Mouse (Mus musculus) kidney, postnatal 36 days (tissue): ENCODE measurements at regions not wholly inside any gene's neighbourhood (a gene's known extent, or its start where the extent isn't known, plus 50 kb on each side); places are given as distances from the start of the nearest gene placed in this dataset.

Experiments
- DNase-seq, 2 experiments: peaks; one replicate each; pipeline ENCODE4 v3.0.0; 2021 to 2022; ENCODE audit warnings: mixed read lengths in 2 of 2

DNA sequence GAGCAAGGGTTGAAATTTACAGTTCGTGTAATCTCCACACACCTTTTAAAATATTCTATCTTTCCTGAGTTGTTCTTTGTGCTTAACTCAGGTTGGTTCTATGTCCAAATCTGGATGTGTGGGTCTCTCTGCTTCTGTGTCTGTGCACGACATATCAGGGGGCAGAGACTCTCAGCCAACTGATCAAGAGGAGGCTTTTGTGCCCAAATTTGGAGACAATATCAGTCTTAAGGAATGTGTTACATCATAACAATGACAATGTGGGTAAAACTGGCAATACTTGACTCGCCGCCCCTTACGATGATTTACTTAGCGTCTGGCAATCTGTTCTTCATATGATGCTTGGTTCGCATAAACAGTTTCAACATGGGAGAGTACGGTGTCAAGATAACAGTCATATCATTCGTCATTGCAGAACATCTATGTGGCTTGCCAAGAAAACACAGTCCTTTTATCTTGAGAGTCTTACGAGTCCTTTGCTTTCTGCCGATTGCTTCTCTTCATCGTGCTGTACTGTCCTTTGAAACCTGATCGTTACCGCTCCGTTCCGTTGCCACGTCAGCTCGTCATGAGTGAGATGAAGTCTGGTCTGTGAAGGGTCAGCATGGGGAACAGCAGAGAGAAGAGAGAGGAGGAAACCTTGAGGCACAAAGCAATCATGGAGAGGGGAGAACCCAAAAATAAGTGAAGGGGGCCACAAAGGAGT lies 2212.9 kb upstream of the Gm7489 start:
- no peak for DNase-seq

DNA sequence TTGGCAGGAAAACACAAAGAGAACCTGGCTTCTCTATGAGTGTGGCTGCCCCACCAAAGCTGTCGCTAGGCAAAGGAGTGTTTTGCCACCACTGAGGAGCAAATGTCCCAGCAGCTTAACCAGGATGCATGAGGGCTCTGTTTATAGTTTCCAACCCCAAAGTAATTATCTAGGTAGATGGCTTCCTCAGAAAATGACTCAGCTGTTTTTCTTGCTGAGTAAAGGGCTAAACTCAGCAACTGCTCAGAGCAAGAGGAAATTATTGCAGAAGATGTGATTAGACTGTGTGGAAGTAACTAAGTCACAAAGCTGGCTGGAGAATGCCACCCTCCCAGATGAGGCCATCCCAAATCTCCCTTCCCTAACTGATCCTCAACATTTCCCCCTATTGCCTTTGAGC lies 2211.2 kb upstream of the Gm7489 start:
- no peak for DNase-seq

DNA sequence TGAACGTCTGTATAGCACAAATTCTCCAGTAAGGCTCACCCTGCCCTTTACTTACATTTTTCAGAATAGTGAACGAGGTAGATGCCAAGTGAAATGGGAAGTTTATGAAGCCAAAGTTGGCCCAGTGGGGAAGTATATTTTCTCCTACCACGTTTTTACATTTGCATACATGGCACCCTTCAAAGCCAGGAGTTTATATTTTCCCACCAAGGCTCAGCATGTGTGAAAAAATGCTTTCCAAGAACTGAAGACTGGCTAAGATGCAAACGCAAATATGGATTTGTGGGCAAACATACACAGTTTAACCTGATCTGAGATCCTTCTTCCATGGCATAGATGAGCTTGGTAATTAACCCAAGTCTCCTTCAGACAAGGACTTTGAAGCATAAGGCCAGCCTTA lies 2209.4 kb upstream of the Gm7489 start:
- no peak for DNase-seq

DNA sequence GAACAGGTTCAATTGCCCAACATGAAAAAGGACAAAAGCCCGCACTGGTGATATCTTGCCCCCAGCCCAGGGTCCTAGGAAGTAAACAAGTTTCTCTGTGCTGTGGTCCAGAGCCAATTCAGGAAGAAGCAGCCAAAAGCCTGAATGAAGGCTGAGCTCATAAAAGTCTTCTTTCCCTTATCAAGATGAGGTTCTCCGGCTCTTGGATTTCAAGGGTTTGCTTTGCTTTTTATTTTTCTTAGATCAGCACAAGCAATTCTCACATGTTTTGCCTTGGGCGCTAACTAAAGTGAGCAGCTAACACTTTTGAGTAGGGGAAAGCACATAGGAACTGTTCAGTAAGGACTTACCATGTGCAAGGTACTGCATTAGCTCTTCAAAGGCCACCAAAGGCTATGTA lies 2208.0 kb upstream of the Gm7489 start:
- no peak for DNase-seq

DNA sequence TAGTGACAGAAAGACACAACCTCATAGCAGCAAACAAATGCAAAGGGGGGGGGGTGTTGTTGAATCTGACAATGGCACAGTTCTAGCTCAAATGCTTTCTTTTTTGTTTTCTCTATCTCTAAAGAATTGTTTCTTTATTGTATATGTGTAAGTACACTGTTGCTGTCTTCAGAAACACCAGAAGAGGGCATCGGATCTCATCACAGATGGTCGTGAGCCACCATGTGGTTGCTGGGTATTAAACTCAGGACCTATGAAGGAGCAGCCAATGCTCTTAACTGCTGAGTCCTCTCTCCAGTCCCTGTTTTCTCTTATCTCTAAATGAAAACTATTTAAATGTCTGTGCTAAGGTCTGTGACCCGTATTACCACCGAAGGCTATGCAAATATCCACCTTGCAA lies 2207.4 kb upstream of the Gm7489 start:
- no peak for DNase-seq

DNA sequence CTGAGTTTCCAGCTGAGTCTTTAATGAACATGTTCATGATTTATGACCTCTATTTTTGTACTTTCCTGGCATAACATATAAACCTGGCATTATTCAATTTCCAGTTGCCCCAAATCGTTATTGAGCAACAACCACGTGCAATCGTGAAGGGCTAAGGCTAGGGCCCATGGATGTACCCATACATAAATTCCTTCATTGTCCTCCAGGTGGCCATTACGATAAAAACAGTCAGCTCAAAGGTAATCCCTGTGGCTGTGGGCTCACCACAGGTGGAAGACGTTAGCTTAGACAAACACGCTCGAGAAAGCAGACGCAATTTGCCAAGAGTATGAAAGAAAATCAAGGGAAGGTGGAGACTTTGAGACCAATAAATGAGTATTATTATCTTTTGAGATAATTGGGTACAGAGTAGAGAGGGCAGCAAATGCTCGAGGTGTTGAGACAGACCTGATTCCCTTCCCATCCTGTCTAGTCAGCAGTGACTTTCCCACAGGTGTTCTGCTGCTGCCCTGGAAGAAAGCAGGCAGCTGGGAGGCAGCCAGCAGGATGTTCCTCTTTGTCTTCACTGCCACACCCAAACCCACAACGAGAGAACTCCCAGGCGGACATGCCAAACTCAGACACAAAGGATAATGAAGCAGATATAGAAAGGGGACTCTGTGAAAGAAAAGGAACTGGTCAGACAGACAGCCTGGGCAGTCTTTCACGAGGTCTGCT lies 2205.4 kb upstream of the Gm7489 start:
- DNase-seq = no peak

DNA sequence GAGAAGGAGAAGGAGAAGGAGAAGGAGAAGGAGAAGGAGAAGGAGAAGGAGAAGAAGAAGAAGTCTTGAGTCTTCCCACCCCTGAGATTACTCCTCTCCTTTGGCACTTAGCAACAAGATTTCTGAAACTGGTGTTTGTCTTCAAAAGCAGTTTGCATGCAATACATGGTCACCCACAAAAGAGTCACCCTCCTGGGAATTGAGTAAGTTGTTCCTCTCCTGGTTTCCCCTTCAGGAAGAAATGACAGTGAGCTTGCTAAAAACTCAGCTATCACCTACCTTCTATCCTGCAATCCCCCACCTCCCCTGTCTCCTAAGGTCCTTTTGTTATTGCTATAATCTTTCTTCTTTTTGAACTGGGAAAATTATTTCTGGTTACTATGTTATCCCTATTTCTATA lies 2204.2 kb upstream of the Gm7489 start:
- DNase-seq = no peak

DNA sequence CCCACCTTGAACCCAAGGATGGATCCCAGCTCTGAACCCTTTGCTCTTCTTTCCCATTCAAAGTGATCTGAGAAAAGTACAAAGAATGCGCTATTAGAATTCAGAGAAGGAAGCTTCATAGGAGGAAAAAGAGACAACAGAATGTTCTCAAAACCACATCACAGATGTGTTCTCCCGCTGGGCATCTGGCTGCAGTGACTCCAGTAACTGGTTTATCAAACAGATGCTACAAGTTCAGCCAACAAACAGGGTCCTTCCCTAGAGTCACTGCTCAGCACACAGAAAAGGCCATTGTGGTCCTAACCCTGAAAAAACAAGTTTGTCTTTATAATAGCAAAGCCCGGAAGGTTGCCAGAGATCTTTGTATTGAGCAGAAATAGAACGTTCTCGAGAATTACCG lies 2203.5 kb upstream of the Gm7489 start:
- no peak for DNase-seq

DNA sequence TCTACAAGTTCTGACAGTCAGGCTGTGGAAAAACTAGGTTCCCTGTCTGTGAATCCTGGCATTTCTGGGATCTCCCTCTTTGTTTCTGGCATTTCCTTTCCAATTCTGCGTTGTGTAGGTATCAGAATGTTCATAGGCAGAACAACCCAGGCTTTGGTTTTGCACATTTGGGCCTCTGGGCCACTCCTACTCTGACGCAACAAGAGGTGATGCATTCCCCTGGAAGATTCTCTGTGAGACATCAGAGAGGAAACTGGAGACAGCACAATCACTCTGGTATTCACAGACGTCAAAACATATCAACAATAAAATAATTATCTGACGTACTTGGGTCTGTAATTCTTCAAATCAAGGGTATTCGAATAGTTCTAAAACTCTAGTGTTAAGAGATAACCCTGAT lies 2202.4 kb upstream of the Gm7489 start:
- no peak for DNase-seq

DNA sequence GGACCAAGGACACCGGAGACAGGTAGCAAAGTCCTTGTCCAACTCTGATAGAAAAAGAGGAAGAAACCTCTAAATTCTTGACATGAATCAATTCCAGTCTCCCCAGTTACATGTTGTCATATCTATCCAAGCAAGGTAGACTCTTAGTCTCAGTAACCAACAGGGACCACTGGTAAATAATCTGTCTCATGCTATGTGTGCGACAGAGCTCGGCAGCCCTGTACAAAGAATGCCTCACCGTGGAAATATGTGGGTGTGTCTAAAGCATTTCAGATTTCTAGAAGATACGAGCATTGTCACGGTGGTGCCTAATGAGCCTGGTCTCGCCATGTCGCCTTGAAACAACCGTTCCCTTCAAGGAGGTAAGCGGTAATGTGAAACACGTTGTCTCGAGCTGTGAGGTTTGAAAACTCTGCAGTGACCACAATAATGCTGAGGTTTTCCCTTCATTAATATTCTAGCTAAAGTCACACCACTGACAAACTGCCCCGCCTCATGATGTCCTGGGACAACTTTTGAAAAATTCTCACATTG lies 2197.6 kb upstream of the Gm7489 start:
- DNase-seq = no peak

DNA sequence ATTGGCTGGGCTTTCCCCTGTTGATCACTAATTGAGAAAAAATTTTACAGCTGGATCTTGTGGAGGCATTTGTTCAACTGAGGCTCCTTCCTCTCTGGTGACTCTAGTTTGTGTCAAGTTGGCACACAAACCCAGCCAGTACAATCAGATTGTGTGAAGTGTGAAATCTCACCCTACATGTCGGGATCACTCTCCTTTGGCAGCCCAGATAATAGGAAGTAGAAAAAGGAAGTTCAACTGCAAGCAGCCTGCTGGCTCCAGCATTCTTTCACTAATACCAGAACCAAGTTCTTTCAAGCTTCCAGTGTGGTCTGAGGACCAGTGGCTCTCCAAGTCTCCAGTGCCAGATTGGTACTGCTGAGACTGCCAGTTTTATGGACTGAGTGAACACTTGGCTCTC lies 2195.2 kb upstream of the Gm7489 start:
- DNase-seq = no peak

DNA sequence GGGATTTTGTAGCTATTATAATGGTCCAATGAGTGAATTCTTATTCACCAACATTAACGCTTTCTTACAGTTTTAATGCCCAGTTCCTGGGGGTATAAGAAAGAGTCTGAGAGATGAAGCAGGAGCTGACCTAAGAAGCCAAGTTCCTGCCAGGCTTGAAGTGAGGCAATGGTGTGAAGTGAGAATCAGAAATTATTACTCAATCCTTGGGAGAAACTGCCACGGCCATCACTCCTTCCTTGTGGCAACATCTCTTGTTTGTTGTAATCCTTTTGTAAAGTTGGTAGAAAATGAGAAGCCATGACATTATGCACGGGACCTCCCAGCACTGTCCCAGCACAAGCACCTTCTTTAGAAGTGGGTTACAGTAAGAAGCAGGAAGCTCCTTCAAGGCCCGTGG lies 2192.0 kb upstream of the Gm7489 start:
- DNase-seq = no peak

DNA sequence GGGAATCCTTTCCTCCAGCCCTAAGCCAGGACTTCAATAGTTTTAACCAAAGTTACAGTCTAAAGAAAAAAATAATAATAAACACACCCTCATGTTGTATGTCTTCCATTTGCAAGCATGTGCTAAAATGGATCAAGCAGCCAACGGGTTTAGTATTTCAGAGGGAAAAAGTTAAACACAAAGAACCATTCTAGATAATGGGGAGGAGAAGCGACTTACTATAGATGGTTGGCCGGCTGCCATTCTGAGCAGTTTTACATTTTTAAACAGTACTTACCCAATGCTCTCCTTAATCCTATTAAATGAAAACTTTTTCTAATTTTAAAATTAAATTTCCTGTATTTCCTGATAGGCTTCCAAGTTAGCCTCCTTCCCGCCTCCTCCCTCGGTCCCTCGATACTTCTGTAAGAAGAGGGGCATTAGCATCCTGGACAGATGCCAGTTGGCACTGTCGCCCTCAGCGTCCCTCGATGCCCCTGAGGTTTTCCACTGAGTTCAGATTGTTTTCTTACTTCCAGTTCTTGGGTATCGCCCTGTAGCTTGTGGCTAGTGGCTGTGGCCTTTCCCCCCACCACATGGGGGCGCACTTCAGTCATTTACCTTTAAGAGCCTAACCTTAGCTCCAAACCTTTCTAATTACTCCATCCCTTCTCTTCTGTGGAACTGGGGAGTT lies 2188.2 kb upstream of the Gm7489 start:
- peak; percentile 13 to 77 for DNase-seq

DNA sequence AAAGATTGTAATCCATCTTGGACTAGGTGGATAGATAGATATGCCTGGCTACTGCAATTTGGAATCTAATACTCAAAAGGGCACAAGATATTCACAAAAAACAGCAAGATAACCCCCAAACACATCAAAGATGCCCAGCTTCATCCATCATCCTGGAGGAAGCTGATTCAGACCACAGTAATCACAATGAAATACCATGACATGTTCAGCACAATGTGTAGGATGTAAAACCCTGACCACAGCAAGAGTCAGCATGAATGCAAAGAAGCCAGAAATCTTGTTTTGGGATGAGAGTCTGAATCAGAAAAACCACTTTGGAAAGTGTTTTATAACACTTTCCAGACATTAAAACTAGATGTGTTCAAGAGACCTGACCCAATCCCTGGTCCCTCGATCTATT lies 2180.5 kb upstream of the Gm7489 start:
- no peak for DNase-seq

DNA sequence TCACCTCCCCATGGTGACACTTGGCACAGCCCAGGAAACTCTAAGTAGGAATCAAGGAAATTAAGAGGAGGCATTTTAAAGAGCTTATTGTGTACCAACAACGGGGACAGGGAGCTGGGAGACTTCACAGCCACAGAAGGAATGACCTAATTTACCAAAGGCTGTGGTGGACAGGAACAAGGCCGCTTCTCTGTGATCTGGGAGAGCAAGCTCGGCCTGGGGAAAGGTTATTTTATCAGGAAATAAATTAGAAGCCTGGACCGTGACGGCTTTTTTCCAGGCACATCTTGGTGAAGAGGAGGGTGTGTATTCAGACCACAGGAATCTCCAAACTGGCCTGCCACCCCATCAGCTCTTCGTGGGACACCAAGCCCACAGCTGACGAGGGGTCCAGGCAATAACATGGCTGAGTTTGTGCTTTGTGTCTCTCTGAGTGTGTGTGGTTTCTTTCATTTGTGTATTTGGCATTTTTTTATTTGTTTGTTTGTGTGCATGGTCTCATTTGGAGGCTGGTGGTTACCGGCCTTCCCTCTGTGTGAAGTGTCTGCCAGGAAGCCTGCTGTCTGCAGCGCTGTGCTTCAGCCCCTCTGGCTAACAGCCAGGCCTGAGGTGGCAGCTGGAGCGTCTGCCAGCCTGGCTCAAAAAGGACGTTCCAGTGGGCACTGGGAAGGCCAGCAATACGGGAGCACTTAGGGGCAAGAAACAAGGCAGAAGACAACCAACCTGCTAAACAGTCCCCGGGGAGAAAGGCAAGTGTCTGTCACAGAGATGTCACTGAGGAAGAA lies 2174.6 kb upstream of the Gm7489 start:
- DNase-seq = peak; percentile 17 to 69

DNA sequence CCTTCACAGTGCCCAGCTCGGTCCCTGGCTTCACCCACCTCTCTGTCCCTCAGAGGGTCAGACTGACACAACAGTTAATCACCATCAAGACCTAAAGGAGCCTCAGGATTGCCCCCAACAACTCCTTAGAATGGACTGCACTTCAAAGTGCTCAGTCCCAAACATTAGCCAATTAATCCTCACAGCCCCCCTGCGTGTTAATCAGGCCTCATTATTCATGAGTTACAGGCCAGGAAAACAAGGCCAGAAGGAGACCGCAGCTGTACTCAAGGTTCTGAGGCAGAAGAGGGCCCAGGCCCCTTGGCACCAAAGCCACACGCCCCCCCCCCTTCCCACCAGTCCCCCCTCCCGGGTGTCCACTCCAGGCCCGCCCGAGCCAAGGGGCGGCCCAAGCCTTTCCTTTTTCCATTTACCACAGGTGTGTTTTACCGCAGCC lies 2163.8 kb upstream of the Gm7489 start:
- DNase-seq = no peak

DNA sequence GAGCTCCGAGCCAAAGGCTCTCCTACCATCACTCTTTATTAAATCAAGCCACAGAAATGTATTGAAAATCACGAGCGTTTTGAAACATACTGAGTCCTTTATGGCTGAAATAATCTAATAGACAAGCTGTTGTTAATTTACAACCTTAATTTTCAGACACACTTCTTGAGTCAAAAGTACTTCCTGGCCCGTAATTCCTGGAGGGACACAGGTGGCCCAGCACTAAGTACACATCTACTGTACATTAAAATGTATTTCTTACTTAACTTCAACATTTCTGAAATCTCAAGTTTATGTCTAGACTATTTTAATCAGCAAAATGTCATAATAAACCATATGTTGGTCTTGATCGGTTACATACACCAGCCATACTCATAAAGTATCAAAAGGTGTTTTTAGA lies 2163.3 kb upstream of the Gm7489 start:
- DNase-seq = no peak

DNA sequence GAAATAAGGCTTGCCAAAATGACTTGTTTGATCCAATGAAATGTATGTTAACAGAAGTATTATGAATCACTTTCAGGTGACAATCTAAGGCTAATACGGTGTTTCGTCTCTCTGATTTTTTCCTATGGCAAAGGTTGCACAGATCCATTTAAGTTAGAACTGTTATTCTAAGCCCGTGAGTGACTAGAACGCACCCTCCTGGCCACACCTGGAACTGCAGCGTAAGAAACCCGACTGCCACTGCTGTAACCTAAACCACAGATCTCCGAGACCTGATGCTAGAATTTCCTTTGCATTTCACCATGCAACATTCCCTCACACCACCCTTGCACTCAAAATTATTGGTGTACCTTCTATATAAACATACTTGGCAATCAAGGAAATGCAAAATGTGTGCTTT lies 2160.6 kb upstream of the Gm7489 start:
- peak in 1 of 2 experiments; percentile 3 for DNase-seq

DNA sequence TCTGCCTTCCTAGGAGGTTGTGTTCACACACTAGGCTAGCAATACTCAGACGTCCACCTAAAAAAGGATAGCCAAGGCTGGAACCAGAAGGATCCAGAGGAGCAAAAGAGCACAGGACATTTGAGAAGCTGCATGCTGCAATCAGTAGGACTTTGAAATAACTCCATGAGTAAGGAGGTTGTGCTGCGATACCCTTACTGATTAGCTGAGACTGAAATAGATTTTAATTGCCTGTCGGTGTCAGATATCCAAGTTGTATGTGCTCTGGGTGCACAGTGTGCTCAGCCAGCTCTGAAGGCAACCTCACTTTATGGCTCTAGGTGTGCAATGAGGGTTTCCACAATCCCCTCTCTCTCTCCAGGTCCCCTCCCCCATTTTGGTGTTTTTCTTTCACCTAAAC lies 2159.2 kb upstream of the Gm7489 start:
- DNase-seq = no peak

DNA sequence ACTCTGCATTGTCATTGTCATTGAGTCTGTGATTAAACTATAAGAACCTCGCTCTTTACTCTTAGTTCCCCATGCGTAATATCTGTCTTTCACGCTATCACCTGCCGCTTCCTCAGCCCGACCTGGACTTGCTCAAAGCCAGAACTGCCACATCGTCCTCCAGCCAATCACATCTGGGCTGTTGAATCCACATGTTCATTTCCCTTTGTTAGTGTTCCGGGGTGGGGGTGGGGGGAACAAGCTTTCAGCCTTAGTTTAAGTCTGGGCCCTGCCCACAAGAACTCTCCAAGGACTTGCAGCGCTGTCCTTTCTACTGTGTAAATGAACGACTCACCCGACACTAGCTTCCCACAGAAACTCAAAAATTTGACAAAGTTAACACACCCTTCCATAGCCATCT lies 2154.6 kb upstream of the Gm7489 start:
- DNase-seq = no peak

DNA sequence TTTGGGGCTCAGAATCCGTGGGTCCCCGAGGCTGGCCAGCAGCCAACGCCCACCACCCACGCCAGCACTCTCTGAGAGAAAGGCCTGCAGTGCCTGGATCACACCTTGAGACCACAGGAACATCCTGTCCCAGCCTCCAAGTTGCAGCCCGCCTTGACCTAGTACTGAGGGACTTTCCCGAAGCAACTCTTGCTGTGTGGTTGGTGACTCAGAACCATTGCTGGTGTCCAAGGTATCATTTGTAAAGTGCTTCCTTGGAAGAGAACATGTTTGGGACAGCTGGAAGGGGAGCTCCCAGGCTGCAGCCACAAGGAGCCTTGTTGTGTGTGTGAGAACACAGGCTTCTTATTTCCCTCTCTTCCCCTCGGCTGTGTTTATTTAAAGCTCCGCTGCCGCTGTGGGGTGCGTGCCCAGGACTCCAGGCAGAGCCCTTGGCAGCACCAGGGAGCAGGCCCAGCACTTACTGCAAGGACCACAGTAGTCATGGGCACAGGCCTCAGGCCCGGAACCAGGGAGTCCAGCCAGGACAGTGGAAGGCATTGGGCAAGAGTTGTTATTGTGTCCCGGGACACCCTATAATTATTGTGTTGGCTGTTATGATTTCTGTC lies 2153.8 kb upstream of the Gm7489 start:
- DNase-seq = no peak

DNA sequence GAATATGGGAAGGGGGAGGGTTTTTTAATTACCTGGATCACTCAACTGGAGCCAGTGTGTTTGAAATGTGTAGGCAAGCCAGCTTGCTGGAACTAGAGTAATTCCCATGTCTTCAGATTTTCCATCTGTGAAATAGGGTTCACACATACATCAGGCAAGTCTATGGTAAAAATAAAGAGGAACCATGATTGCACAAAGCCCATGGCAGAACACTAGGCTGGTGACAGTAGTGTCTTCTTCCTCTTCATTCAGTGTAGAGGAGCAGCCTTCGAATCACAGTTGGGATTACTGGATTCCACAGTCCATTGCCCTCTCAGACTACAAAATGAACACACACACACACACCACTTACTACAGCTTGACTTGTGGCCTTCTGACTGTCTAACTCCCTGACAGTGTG lies 2150.5 kb upstream of the Gm7489 start:
- no peak for DNase-seq
